Mouse (Mus musculus): ENCODE measurements around the gene Cited2. TPM values are rescaled to one million over a fixed set of nuclear protein-coding genes. Genes with fewer than 3 reads are reported as not detected.
A peak's percentile ranks its signal among the peaks of the same experiment; 100 is the strongest.

Gene Cited2
- total RNA-seq, 2 experiments from 2014 or later = 35.8 to 36.2 TPM

DNA sequence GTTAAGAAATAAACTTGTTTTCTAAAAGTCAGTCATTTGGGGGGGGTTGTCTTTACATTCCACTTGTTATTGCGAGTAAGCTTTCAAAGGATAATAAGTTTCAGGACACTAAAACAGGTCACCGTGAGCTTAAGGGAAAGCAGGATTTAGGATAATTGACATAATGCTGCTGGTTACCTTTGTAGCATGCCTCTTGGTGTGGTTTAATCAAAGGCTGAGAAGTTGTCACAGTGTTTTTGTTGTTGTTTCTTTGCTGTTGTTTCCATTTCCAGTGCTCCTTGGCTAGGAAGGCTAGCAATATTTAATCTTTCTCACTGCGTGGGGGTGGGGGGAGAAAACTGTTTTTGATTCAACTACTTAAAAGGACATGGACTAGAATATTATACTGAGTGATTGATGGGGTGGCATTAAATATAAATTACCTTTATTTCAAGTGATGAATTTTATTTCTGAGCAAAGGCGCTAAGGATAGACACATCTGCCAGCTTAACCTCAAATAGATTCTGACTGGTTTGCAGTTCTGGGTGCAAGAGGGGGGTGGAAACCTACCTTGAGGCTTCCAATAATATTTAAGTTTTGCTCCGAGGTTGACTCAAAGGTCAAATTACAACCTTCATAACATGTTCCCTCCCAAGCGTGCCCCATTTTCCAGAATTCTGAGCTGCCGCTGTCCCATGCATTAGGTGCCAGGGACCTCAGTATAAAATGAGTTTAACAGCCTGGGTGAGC lies 2.8 kb downstream of the Cited2 start:
- DNase-seq (ENCODE audit: low spot score in 2 of 2) = no peak
- no peak for TF ChIP-seq CTCF (conservative IDR thresholded peaks at IDR 0.05)
- H3K27ac ChIP-seq = peak overlapping the region; percentile 70
- peak overlapping the region; percentile 64; the same call in 1 of the 2 replicates for H3K4me3 ChIP-seq

DNA sequence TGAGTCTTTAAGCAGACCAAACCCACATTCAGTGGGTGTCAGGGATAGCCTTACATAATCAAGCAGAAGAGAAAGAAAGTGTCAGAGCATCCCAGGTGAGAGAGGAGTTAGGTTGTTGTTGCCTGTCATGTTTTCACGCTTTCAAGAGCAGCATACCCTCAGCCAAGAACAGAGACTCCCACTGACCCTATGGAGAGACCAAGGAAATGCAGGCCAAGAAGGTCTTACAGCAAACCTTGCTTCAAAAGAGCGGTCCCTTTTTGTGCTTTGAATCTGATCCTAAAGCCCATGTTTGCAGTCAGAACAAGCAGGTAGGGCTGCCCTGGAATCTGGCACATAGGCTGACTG lies 3.3 kb downstream of the Cited2 start:
- DNase-seq (ENCODE audit: low spot score in 2 of 2) = no peak
- Histone ChIP-seq H3K27ac (peak overlapping the region; percentile 70), H3K4me3 (peak overlapping the region; percentile 64; the same call in 1 of the 2 replicates)
- TF ChIP-seq CTCF (conservative IDR thresholded peaks at IDR 0.05) = no peak

DNA sequence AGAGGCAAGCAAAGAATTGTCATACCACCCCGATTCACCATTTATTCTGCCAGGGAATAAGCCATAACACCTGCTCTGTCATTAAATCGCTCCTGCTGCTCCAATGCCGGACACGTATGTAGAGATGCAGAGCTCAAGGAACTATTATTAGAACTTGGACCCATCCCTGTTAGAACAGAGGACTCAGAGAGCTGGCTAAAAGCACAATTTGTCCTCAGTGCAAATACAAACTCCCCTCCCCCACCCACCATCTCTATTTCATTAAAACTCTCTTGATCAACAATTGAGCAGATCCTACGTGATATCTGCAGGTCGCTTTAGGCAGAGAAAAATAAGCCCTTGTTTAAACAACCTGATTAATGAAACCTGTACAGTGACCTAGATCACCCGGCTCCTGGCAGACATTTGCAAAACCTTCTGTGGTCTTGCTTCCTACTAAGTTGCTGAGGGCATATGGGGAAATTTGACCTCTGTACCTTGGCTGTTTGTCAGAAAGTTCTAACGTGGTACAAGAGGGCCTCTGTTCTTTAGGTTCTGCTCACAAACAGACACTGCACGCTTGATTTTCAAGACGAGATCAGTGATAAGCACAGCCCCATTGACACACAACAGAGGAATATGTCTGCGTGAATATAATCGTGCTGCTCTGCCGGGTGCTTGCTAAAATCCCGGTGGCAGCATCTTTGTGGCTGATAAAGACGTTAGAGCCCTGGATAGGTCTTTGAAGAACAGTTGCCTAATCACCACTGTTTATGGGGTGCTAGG lies 4.3 kb downstream of the Cited2 start:
- peak overlapping the region; percentile 1; the same call in 1 of the 2 replicates for H3K4me3 ChIP-seq

DNA sequence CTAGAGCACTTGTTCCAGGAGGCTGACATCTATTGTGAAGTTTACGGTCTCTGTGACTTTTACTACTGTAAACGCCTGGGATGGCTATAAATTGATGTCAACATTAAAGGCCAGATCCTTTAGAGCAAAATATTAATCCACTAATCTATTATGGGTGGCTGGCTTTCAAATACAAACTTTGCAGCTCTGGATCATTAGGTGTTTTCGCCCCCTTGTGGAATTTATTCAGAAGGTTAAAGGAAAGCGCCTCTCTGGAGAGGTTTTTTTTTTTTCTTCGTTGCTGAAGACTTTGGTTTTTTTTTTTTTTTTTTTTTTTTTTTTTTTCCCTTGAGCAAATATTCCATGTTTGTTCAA lies 4.9 kb downstream of the Cited2 start:
- Histone ChIP-seq H3K4me3 (peak overlapping the region; percentile 1; the same call in 1 of the 2 replicates), H3K27ac (peak overlapping the region; percentile 80)
- peak; percentile 82 for TF ChIP-seq CTCF (conservative IDR thresholded peaks at IDR 0.05)
- no peak for DNase-seq (ENCODE audit: low spot score in 2 of 2)

More for the DNA sequence above, 4.3 kb downstream of the Cited2 start:
- H3K27ac ChIP-seq = peak overlapping the region; percentile 80
- DNase-seq (ENCODE audit: low spot score in 2 of 2) = peak in 1 of 2 experiments; percentile 18
- no peak for TF ChIP-seq CTCF (conservative IDR thresholded peaks at IDR 0.05)

DNA sequence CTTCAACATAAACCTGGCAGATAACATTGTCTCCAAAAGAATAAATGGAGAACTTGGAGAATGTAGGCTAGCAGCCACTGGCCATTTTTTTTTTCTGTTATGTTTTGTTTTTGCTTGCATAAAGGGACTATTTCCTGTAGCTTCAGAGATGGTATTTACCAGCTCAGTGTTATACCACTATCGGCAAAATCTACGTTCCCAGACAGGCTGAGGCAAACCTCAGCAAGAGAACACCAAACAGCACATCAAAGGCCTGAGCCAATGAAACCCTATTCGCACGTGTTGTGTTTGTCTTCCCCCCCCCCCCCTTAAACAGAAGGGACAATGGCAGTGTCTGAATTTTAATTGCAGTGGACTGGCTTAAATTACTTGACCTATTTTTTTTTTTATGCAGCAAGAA lies 5.7 kb downstream of the Cited2 start:
- no peak overlapping the region for H3K27ac ChIP-seq
- H3K4me3 ChIP-seq = no peak overlapping the region
- no peak for TF ChIP-seq CTCF (conservative IDR thresholded peaks at IDR 0.05)
- DNase-seq (ENCODE audit: low spot score in 2 of 2) = no peak

DNA sequence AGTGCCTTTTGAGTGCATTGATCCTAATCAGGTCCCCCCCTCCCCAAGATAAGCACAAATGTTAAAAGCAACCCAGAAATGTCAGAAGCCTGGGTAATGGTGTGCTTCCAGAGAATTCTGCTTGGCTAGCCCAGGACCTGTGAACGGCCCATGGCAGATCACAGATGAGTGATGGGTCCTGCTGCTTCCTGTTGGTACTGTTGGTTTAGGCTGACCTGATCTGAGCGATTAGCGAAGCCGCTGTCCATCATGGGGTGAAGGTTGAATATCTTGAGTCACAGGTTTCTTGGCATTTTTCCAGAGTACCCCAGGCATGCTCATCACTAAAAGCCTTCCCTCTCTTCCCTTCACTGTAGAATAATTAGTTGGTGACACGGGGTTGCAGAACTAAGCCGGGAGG lies 6.5 kb downstream of the Cited2 start:
- no peak for DNase-seq (ENCODE audit: low spot score in 2 of 2)
- Histone ChIP-seq H3K4me3 (no peak overlapping the region), H3K27ac (no peak overlapping the region)
- no peak for TF ChIP-seq CTCF (conservative IDR thresholded peaks at IDR 0.05)

DNA sequence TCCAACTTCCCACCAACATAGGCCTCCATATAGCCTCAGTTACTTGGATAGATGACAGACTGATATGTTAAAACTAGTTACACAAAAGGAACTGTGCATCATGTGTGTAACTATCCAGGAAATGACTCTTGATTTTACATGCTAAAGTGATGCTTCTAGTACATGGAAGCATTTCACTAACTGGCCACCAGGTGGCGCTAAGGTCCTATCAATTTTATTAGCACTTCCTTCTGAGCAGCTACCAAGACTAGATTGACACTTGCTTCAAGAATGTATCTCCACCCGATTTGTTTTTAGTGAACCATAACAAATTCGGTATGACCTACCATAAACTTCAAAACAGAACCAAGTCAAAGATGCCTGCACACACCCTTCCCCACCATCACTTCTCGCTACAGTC lies 10.0 kb downstream of the Cited2 start:
- peak; percentile 96 for TF ChIP-seq CTCF (conservative IDR thresholded peaks at IDR 0.05)
- peak; percentile 60 to 84 for DNase-seq (ENCODE audit: low spot score in 2 of 2)
- Histone ChIP-seq H3K27ac (no peak overlapping the region), H3K4me3 (no peak overlapping the region)

DNA sequence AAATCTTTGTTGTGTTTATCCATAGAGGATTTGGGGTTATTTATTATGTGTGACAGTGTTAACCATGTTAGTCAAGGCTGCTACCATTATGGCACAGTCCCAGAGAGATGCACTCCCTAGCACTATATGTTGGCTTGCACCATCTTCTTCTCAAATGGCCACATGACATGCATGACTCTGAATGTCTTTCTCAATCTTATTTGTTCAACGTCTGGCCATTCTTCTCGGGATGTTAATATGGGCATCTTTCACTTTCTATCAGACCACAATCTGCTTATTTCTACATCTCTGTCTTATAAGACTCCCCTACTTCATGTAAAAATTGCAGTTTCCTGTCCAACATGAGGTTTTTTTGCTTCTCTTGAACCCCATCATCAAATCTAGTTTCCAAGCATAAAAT lies 19.6 kb downstream of the Cited2 start:
- TF ChIP-seq CTCF (conservative IDR thresholded peaks at IDR 0.05) = no peak
- DNase-seq (ENCODE audit: low spot score in 2 of 2) = no peak
- no peak overlapping the region for H3K27ac ChIP-seq
- no peak overlapping the region for H3K4me3 ChIP-seq

DNA sequence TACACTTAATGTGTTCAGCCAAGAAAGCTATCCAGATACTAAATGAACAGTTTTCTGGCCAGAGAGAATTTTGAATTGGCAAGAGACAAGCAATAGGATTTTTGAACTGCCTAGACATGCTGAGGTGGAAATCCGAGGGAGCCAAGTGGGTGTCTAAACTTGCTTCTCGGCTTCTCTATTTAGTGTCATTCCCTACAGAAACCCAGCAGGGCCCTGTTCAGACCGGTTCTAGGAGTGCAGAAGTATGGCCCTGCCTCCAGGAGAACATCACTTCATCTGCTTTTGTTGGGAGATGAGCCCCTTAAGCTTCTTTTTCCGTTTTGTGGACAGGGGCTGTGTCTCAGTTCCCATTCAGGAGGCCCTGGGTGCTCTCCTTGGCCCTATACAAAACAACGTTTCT lies 29.5 kb downstream of the Cited2 start:
- Histone ChIP-seq H3K27ac (no peak overlapping the region), H3K4me3 (no peak overlapping the region)
- TF ChIP-seq CTCF (conservative IDR thresholded peaks at IDR 0.05) = no peak
- DNase-seq (ENCODE audit: low spot score in 2 of 2) = no peak

DNA sequence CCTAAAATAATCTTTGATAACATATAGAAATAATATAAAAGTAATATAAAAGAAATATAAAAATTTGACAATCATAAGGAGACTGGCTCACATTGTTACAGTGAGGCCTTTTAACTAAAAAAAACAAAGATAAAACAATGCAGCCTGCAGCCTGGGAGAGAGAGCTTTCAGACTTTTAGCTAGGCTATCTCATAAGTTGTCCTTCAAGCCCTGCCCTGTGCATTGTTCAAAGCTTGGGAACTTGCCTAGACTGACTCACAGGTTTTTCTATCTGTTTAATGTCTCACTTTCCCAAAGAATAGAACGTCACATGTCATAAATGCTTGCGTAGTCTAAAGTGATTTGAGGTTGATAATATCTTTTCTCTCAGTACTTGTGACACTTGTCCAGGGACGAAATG lies 36.8 kb downstream of the Cited2 start:
- no peak overlapping the region for H3K27ac ChIP-seq
- H3K4me3 ChIP-seq = no peak overlapping the region
- TF ChIP-seq CTCF (conservative IDR thresholded peaks at IDR 0.05) = no peak
- no peak for DNase-seq (ENCODE audit: low spot score in 2 of 2)

DNA sequence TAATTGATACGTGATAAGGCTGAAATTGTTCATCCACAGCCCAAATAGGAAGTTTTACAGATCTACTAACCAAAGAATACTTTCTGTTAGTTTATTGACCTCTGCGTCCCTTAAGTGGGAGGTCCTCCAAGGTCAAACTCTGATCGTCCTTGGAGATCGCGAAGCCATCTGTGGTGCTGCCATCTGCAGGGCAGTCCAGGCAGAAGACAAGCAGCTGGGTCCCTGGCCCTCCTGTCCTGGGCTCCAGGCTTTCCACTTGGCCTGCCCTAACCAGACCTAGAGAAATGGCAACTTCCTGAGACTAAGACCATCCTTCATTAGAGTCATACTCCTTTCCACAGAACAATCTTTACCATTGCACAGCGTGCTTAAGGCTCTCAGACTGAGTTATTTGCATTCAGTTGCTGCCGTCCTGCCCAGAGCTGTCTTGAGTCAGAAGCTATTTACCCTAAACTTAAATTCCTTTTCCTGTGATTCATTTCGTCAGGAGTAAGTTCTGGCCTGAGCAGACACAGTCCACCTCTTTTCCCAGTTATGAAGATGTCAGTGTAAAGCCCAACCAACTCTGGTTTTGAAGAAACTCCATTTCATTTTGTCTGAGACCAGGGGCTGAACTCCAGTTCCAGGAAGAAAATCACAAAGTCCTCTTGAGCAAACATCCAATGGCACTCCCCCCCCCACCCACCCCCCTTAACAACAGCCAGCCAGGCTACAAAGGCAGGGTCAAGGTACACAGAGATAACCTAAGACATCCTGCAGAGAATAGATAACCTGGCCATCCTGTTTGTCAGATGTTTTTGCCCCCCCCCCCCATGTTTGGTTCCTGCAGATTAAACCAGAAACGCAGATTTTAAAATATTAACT lies 38.0 kb downstream of the Cited2 start:
- no peak overlapping the region for H3K4me3 ChIP-seq
- DNase-seq (ENCODE audit: low spot score in 2 of 2) = no peak
- peak; percentile 49 for TF ChIP-seq CTCF (conservative IDR thresholded peaks at IDR 0.05)
- no peak overlapping the region for H3K27ac ChIP-seq

DNA sequence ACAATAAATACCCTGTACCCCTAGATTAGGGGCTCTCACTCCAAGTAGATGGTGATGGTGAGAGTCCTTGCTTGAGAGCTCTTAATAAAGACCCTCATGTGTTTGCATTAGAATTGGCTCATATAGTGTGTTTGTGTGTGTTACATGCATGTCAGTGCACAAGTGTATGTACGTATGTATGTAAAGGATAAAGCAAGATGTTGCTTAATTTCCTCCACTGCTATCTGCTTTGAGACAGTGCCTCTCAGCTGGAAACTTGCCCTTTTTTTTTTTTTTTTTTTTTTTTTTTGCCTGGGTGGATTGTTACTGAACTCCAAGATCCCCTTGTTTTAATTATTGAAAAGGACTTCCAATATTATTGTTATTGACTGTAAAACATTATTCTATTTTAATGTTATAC lies 38.6 kb downstream of the Cited2 start:
- TF ChIP-seq CTCF (conservative IDR thresholded peaks at IDR 0.05) = no peak
- DNase-seq (ENCODE audit: low spot score in 2 of 2) = no peak
- Histone ChIP-seq H3K27ac (no peak overlapping the region), H3K4me3 (no peak overlapping the region)

DNA sequence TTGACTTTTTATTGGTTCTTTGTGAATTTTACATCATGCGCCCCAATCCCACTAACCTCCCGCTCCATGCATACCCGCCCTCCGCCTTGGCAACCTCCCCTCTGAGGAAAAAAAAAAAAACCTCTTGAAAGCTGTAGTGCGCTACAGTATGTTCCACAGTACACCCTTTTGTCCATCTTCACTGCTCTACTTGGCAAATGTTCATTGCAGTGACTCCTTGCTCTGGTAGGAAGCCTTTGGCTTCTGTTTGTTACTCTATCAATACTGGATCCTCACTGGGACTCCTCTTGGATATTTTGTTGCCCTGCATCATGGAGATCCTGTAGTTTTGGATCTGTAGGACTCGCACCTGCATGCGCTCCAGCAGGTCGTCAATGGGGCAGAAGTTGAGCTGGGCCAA lies 39.9 kb downstream of the Cited2 start:
- DNase-seq (ENCODE audit: low spot score in 2 of 2) = no peak
- H3K4me3 ChIP-seq = no peak overlapping the region
- TF ChIP-seq CTCF (conservative IDR thresholded peaks at IDR 0.05) = no peak
- H3K27ac ChIP-seq = no peak overlapping the region
